Mouse (Mus musculus) cortical plate, adult 2 months (tissue): ENCODE results near the gene Nt5dc2.

Experiments used
- CTCF ChIP-seq: fragments of 200-500 bp; IDR thresholded peaks from 2 replicates; pipeline ENCODE4 v1.5.1; 2011; ENCODE audit warnings: mild to moderate bottlenecking, control low read depth, low read length; ENCODE audit not compliant: insufficient read depth; ENCODE audit errors: extremely low read depth
- POLR2A ChIP-seq: fragments of 200-500 bp; IDR thresholded peaks from 2 replicates; pipeline ENCODE4 v1.6.1; 2011; ENCODE audit warnings: mild to moderate bottlenecking, low read length, control low read depth; ENCODE audit not compliant: insufficient read depth; ENCODE audit errors: extremely low read depth

DNA sequence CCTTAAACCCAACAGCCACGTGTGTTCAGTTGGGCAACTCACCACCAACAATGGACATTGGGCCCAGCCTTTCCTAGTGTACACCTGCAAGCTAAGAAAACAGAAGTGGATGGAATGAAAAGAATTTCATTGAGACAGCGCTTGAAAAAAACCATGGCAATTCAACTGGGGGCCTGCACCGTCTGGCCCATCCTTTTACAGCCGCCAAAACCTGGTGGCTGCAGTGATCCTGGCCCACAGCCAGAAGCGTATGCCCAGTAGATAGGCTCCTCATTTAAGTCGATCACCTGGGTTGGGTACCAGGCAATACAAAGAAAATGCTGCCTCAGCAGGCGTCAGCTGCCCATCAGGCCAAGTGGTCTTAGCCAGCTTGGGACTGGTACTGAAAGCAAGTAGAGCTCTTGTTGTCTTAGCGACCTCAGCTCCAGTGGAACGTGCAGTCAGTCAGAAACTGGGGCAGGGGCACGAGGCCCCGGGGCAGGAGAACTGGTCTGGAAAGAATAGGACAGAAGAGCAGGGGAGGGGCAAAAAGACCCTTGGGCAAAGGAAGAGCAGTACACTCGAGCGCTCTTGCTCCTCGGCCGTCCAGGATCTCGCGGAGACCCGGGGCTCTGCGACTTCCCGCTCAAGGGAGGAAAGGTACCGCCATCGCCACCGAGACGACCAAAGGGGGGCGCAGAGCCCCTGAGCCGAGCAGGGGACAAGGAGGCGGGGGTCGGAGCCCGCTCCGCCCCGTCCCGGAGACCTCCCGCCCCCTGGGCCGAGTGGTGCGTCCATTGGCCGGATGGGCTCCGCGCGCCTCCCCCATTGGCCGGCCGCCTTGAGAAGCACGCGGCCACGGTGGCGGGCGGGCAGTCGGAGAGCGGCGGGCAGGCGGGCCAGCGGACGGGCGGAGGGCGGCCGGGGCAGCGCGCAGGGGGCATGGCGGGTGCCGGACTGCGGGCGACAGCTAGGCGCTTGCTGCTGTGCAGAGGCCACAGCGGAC, at the start of gene Nt5dc2:
- TF ChIP-seq POLR2A, result no peak
- no peak for TF ChIP-seq CTCF
